Mouse (Mus musculus) cerebral cortex, adult 2 months (tissue): Measurements from ENCODE around the gene Slc12a9.

Source experiments
- WGBS: fragments of 180-500 bp; shearing (Covaris S2); methylation state at CpG from one replicate; pipeline ENCODE4 v1.1.7; 2018; 5-methylcytosine and 5-hydroxymethylcytosine counted together

Slc12a9 gene

DNA sequence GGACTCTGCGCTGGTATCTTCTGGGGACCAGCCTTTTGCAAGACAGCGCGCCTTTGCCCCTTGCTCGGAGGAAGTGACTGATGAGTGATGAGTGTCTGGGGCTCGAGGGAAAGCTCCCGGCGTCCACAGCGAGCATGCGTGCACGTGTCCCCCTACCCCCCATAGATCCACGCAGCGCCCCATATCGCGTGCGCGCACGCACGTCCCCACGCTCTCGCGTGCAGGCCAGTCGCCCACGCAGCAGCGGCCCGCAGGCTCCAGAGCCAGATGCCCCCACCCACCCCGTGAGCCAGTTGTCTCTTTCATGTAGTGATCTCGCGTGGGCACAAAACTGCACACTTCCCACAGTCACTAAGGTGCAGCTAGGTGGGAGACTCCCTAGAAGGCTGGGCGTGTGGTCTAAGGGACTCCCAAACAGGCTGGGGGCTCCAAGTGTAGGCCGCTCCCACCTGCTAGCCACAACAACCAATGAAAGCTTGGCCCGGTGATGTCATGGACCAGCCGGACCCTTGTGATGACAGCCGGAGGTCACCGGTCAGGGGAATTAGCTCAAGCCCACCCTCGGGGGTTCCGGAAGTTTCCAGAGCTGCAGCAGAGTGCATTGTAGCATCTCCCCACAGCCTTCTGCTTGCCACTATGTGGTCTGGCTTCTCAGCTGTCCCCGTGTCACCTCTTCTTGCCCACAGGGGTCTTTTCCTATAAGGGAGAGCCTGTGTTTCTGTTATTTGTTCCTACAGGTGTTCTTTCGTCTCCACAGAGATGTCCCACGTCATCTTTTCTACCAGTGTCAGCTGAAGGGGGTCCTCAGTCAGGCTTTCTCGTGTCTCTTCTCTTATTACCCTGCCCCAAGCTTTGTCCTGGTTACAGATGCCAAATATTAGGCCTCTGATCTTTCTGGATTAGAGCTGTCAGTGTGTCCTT lies 46.1 kb downstream of the Slc12a9 start, which contains the start of gene Ache:
Ache (plus strand) TSS at position 488 of the 921 bp plus-strand sequence.
- WGBS: 2% methylated on average over 40 of the region's 40 CpGs

DNA sequence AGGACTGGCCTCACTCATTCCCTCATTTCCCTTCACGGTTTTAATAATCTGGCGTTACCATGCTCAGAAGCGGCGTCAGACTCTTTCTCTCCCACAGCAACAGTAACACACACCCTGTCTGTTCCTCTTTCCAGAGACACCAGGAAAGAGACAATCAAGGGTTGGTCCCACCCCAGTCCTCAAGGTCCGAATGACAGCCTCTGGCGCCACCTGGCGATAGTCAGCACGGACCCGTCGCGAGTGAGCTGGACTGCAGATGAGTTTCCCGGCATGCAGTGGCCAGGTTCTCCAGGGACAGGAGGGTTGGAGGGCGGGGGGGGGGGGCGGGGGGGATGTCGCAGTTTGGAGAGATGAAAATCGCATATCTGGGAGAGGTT lies 46.8 kb downstream of the Slc12a9 start:
- WGBS: under 1% methylated on average over 16 of the region's 16 CpGs

DNA sequence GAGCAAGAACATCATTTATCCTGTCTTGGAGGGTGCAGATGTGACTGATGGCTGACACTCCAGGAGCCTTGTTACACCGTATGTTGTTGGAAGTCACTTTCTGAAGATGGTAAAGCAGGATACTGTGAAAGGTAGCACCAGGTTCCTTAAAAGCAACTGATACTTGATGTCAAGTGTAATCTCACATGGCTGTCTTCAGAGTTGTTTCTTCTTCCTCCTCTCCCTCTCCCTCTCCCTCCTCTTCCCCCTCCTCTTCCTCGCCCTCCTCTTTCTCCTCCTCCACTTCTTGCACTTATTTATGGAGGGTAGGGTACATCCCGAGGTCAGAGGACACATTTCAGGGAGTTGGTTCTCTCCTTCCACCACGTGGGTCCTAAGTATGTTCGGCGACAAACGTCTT lies 47.4 kb downstream of the Slc12a9 start:
- WGBS: 45% methylated on average over 7 of the region's 7 CpGs

DNA sequence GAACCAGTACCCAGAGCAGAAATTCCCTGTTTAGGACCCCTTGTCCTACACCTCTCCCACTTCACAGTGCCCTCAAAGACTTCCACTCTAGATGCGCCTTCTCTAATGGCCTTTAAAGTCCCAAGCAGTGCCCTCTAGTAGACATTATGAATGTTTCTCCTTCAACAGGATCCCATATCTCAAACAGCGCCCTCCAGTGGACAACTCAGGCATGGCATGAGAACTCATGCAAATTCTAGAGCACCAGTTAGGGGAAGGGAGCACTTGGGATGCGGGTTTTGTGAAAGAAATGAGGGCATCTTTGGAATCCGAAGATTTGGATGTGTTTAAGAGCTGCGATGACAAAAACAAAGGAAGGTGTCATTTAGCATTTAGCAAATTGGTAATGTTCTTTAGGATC lies 48.4 kb downstream of the Slc12a9 start:
- WGBS: 59% methylated on average over 5 of the region's 5 CpGs

DNA sequence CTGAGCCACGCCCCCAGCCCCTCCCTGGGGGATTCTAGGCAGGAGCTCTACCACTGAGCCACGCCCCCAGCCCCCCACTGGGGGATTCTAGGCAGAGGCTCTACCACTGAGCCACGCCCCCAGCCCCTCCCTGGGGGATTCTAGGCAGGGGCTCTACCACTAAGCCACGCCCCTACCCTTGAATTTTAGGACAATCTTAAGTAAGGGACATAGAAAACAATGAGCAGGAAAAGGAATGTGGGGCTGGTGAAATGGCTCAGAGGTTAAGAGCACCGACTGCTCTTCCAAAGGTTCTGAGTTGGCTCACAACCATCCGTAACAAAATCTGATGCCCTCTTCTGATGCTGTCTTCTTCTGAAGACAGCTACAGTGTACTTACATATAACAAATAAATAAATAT lies 49.0 kb downstream of the Slc12a9 start:
- WGBS: 86% methylated on average over 6 of the region's 6 CpGs

DNA sequence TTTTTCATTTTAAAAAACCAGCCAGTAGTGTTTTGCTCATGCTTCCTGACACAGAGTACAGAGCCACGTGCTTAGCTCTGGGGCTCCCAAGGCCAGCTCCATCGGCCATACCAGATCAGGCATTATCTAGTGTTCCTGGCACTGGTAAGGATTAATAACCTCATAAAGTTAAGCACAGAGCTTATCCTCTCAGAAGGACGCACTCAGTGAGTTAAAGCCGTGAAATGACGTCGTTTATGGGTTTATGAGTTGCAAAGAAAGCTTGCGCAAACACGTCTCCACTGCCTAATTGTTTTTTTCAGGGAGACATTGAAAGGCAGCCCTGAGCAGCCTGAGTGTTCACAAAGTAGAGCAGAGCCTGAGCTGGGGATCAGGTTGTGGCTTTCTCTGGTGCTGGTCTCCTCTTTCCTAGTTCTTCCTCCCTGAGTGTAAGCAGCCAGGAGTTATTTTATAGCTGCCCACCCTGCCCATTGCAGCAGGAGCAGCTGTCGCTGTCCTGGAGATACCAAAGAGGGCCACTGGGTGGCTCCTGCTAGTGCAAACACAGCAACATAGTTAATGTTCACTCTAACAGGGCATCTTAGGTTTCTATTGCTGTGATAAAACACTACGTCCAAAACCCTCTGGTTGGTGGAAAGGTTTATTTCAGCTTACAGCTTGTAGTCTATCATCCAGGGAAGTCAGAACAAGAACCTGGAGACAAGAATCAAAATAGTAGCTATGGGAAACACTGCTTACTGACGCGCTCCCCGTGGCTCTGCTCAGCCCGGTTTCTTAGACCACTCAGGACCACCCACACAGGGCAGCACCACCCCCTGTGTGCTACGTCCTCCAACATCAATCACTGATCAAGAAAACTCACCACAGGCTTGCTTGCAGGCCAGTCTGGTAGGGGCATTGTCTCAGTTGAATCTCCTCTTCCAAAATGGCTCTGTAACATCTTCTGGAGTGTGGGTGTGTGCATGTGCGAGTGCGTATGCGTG lies 55.7 kb downstream of the Slc12a9 start:
- 44% methylated on average over 18 of the region's 18 CpGs for WGBS

DNA sequence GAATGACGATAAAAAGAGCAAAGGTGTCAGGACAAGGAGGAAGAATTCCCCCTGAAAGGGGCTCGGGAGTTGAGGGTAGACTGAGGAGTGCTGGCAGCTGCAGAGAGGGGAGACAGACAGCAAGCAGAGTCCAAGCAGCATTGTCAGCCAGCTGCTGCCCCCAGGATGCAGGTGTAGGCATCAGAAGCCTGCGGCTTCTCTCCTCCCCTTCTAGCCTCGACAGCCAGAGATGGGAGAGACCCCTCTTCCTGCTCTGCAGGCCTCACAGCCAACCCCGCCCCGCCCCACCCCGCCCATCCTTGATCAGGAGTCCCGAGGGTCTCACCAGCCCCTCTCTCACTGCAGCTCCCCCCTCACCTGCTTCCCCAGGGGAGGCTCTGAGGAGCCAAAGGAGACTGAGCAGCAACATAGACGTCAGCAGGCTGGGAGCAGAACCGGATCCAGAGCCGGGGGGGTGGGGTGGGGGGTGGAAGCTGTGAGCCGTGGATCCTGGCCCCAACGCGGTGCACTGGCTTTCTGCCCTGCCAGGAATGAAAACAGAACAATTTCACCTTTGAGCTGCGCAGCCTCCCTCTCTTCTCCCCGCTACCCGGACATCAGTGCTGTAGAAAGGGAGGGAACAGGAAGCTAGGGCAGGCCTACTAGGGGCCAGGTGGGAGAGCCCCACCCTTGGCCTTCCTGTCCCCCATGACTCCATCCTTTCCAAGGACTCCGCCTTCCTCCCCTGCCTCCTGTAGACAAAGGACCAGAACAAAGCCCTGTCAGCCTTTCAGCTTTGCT lies 65.1 kb downstream of the Slc12a9 start:
- WGBS: 39% methylated on average over 18 of the region's 18 CpGs

DNA sequence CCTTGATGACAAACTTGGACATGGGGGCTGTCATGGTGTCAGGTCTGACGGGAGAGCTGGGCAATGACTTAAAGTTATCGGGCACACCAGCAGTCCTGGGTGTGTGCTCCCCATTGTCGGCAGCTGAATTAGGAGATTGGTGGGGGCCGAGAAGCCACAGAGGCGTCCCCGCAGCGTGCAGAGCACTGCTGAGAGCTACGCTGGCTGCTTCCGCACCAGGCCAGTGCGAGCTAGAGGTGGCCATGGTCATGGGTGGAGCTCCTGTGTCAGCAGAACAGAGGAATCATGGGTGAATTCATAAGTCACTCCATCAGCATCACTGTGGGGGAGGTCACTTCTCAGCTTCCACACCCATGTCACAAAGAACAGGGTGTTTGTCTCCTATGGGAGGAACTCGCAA lies 68.6 kb downstream of the Slc12a9 start:
- WGBS: 93% methylated on average over 11 of the region's 11 CpGs
